Mouse (Mus musculus) spleen, adult 2 months (tissue): ENCODE results near the gene Dok7. TPM values are rescaled to one million over a fixed set of nuclear protein-coding genes. Genes with fewer than 3 reads are reported as not detected.

Experiments
- DNase-seq, 2 experiments: peaks; one replicate each; pipeline versions ENCODE4 v3.0.0 to v3.0.0-alpha.2; 2012 to 2021; ENCODE audit warnings: low spot score in 2 of 2, low read depth in 1 of 2
- H3K27ac ChIP-seq: fragments of 200-500 bp; 2 replicates; pipeline ENCODE4 v1.5.1; 2012; ENCODE audit warnings: low read length, inconsistent platforms; ENCODE audit not compliant: insufficient read depth
- H3K27me3 ChIP-seq: fragments of 200-500 bp; 2 replicates; pipeline ENCODE4 v1.6.1; 2012; ENCODE audit warnings: mild to moderate bottlenecking, moderate library complexity, low read length, inconsistent platforms; ENCODE audit not compliant: control insufficient read depth, insufficient read depth
- H3K36me3 ChIP-seq: fragments of 200-500 bp; 2 replicates; pipeline ENCODE4 v1.6.1; 2012; ENCODE audit warnings: mild to moderate bottlenecking, low read length, inconsistent platforms; ENCODE audit not compliant: control insufficient read depth, insufficient read depth
- H3K4me1 ChIP-seq: fragments of 200-500 bp; 2 replicates; pipeline ENCODE4 v1.6.1; 2011; ENCODE audit warnings: inconsistent platforms; ENCODE audit not compliant: control insufficient read depth, insufficient read depth, insufficient read length
- H3K4me3 ChIP-seq: fragments of 200-500 bp; 2 replicates; pipeline ENCODE4 v1.5.1; 2011; ENCODE audit warnings: mild to moderate bottlenecking, inconsistent platforms; ENCODE audit not compliant: insufficient read depth, insufficient read length; ENCODE audit errors: extremely low read depth
- CTCF ChIP-seq: fragments of 200-500 bp; IDR thresholded peaks from 2 replicates; pipeline ENCODE4 v1.5.1; 2011; ENCODE audit warnings: mild to moderate bottlenecking, inconsistent platforms; ENCODE audit not compliant: insufficient read depth, insufficient read length, insufficient replicate concordance; ENCODE audit errors: extremely low read depth
- POLR2A ChIP-seq: fragments of 200-500 bp; IDR thresholded peaks from 2 replicates; pipeline ENCODE4 v1.6.1; 2011; ENCODE audit warnings: low read depth, low read length, inconsistent platforms
- WGBS: fragments of 180-500 bp; shearing (Covaris S2); methylation state at CpG from one replicate; pipeline ENCODE4 v1.1.7; 2018; 5-methylcytosine and 5-hydroxymethylcytosine counted together
- polyA plus RNA-seq: library from polyadenylated mRNA; depleted of rRNA; stranded (reverse); fragments of >200 nt; gene quantifications from 2 replicates; pipeline ENCODE4 v1.2.3, GENCODE M21; 2012

The Dok7 gene
- polyA plus RNA-seq, 1 experiment = 0.54 TPM

GRCm38 (mm10) chr5:35055076-35055475 is 1.5 kb upstream of the Dok7 start:
- no peak overlapping the region for H3K4me3 ChIP-seq
- H3K27me3 ChIP-seq = peaks cover 4% of the 10 kb centered on the region
- no peak for DNase-seq
- TF ChIP-seq CTCF = no peak
- TF ChIP-seq POLR2A = no peak
- H3K27ac ChIP-seq = no peak overlapping the region
- H3K4me1 ChIP-seq = no peaks in the 10 kb centered on the region
- no peaks in the 10 kb centered on the region for H3K36me3 ChIP-seq
- 67% methylated on average over 12 of the region's 12 CpGs for WGBS

DNA sequence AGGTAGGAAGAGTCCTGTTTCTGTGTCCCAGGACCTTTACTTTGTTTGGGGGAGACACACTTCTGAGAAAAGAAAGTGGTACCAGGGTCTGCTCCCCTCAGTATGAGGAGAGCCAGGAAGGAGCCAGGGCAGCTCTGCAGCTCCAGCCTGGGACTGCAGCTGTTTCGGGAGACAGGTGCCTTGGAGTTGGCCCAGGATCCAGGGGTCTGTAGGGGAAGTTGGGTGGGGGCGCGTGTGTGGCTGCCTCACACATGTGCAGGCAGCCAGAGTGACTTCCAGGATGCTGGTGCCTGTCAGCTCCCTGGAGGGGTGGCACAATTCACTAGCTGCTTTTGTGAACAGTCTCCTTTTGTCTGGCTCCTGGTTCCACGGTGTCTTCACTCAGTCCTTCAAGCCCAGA is 1.0 kb downstream of the Dok7 start:
- TF ChIP-seq CTCF (no peak), POLR2A (no peak)
- H3K27ac ChIP-seq = no peak overlapping the region
- no peak for DNase-seq
- no peak overlapping the region for H3K4me3 ChIP-seq
- no peaks in the 10 kb centered on the region for H3K36me3 ChIP-seq
- peaks cover 4% of the 10 kb centered on the region for H3K27me3 ChIP-seq
- H3K4me1 ChIP-seq = no peaks in the 10 kb centered on the region
- WGBS = 12% methylated on average over 4 of the region's 4 CpGs

- 77% methylated on average over 1 of the region's 1 CpGs for WGBS
- Histone ChIP-seq H3K27me3 (peaks cover 4% of the 10 kb centered on the region), H3K4me3 (no peak overlapping the region), H3K4me1 (no peaks in the 10 kb centered on the region), H3K36me3 (no peaks in the 10 kb centered on the region), H3K27ac (no peak overlapping the region)
- no peak for TF ChIP-seq POLR2A
- no peak for TF ChIP-seq CTCF
- DNase-seq = no peak
Observed at GRCm38 (mm10) chr5:35058216-35058615, 1.6 kb downstream of the Dok7 start.

GRCm38 (mm10) chr5:35060098-35060497 is 3.5 kb downstream of the Dok7 start:
- Histone ChIP-seq H3K27ac (no peak overlapping the region), H3K27me3 (peaks cover 4% of the 10 kb centered on the region), H3K36me3 (no peaks in the 10 kb centered on the region), H3K4me3 (no peak overlapping the region), H3K4me1 (no peaks in the 10 kb centered on the region)
- TF ChIP-seq POLR2A (no peak), CTCF (no peak)
- no peak for DNase-seq
- whole genome bisulfite sequencing = 54% methylated on average over 3 of the region's 3 CpGs

DNA sequence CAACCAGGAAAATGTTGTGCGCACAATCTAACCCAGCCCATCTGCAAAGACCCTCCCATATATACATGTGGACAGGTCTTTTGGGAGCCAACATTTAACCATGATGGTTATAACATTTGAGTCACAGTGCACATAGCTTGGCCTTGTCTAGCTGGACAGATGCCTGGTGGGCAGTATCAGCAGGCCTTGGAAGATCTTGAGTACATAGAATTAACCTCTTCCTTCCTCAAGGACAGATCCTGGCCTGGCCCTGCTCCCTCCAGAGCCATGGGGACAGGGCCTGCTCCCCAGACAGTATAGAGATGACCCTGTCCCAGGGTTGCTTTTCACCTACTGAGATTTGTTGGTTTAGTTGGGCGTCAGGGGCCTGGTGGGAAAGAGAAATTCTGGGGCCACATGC is 13.3 kb downstream of the Dok7 start:
- no peak for TF ChIP-seq CTCF
- no peak for TF ChIP-seq POLR2A
- H3K4me3 ChIP-seq = no peak overlapping the region
- DNase-seq = no peak
- H3K27ac ChIP-seq = no peak overlapping the region
- H3K27me3 ChIP-seq = no peaks in the 10 kb centered on the region
- no peaks in the 10 kb centered on the region for H3K4me1 ChIP-seq
- H3K36me3 ChIP-seq = no peaks in the 10 kb centered on the region
- 88% methylated on average over 2 of the region's 2 CpGs for WGBS

- Histone ChIP-seq H3K4me3 (no peak overlapping the region), H3K27ac (no peak overlapping the region), H3K36me3 (no peaks in the 10 kb centered on the region), H3K27me3 (no peaks in the 10 kb centered on the region), H3K4me1 (no peaks in the 10 kb centered on the region)
- TF ChIP-seq CTCF (no peak), POLR2A (no peak)
- no peak for DNase-seq
- WGBS = 88% methylated on average over 8 of the region's 8 CpGs
Observed at GRCm38 (mm10) chr5:35070314-35070713, 13.7 kb downstream of the Dok7 start.

DNA sequence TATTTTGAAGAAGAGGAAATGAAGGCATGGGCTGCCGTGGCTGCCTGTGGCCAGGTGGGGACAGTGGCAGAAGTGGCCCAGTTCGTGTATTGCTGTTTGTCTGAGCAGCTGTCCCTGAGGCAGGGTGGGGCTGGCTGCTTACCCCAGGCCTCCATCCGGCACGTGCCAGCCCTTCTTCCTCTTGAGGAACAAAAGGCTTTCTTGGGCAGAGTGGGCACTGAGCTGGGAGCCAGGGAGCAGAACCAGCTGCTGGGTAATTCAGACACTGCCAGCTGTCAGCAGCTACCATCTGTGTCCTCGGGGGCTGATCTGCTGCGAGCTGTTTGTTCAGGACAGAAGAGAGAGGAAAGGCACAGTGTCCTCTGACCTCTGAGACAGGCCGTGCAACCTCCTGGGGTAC is 14.4 kb downstream of the Dok7 start:
- WGBS = 33% methylated on average over 7 of the region's 7 CpGs
- TF ChIP-seq POLR2A (no peak), CTCF (no peak)
- Histone ChIP-seq H3K27me3 (no peaks in the 10 kb centered on the region), H3K4me3 (no peak overlapping the region), H3K27ac (no peak overlapping the region), H3K36me3 (no peaks in the 10 kb centered on the region), H3K4me1 (no peaks in the 10 kb centered on the region)
- no peak for DNase-seq

GRCm38 (mm10) chr5:35071855-35072254 is 15.3 kb downstream of the Dok7 start:
- Histone ChIP-seq H3K27ac (no peak overlapping the region), H3K4me3 (no peak overlapping the region), H3K4me1 (no peaks in the 10 kb centered on the region), H3K27me3 (no peaks in the 10 kb centered on the region), H3K36me3 (no peaks in the 10 kb centered on the region)
- 91% methylated on average over 6 of the region's 6 CpGs for WGBS
- no peak for TF ChIP-seq CTCF
- no peak for TF ChIP-seq POLR2A
- DNase-seq = no peak
